Mouse (Mus musculus): ENCODE measurements around the gene Mmp14.
A peak's percentile ranks its signal among the peaks of the same experiment; 100 is the strongest.

Mmp14 gene

DNA sequence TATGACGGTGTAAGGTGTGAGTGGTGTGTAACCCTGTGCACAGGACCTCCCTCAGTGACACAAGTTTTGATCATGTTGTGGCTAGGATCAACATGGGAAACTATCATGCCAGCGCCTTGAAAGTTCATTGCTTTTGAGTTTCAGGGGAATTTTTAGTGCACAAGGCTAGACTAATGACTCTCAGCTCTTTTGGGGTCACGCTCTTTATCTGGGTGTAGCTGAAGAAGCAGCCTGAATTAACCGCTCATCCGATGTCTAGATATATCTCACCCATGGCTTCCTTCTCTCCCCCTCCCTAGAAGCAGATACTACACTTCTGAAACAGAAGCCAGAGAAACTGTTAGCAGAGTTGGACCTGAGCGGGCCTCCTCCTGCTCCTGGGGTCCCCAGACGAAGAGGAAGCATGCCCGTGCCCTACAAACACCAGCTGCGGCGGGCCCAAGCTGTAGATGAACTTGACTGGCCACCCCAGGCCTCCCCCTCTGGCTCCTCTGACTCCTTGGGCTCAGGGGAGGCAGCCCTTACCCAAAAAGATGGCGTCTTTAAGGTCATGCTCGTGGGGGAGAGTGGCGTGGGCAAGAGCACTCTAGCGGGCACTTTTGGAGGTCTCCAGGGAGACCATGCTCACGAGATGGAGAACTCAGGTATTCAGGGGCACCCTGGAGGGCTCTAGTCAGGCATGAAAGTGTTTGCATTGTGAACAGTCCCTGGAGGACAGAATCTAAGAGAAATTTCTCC lies 45.9 kb downstream of the Mmp14 start:
- DNase-seq, result no peak

DNA sequence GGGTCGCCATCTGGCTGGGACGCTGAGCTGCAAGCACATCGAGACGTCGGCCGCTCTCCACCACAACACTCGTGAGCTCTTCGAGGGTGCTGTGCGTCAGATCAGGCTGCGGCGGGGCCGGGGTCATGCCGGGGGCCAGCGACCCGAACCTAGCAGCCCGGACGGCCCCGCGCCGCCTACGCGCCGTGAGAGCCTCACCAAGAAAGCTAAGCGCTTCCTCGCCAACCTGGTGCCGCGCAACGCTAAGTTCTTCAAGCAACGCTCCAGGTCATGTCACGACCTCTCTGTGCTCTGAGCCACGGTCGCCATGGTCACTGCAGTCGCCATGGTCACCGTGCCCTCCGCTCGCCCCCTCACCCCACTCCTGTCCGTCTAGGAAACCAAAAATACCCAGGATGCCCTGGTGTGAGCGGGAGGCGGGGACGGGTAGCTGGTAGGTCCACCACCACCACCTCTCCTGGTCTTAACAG lies 48.1 kb downstream of the Mmp14 start:
- peak; percentile 30 to 55 for DNase-seq

DNA sequence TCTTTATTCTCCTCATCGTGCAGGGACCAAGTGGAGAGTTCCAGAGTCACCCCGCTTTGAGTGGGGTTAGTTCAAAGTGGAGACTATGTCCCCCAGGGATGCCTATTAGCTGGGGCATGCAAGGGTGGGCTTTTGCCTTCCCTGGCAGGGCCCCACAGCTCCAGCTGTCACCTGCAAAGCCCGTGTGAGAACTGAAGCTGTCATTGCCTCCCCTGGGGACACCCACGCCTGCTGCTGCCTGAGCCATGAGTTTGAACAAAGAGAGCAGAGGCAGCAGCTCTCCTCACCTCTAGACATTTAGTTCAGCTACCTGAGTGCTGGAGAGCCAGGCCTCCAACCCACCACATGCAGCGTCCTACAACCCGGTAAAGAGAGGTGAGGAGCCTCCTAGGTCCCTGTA lies 49.3 kb downstream of the Mmp14 start:
- DNase-seq, result no peak

DNA sequence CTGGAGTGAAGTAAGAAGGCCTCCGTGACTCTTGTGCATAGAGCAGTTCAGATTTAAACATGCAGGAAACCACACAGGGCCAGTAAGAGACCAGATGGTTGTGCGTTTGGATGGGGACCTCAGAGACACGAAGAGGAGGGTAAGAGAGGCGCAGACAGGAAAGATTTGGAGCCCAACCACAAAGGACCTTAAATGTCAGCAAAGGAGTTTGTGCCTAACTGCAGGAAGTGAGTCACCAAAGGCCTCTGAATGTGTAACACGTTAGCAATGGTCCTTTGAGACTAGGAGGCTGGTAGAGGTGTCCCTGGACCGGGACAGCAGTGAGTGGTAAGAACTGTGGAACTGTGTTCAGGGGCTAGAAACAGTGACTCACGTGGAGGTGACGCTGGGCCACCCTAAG lies 50.0 kb downstream of the Mmp14 start:
- DNase-seq, result no peak

DNA sequence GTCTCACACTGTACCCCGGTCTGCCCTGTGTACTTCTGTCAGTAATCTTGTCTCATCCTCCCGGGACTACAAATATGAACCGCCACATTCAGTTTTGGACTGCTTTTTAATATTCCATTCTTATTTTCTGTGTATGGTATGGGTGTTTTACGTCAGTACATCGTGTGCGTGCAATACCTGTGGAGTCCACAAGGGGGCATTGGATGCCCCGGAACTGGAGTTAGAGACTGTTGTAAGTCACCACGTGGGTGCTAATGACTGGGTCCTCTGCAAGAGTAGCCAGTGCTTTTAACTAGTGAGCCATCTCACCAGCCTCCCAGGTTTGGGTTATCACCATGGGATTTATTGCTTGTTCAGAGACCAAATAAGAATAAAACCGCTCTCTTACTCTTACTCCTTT lies 51.1 kb downstream of the Mmp14 start:
- DNase-seq, result peak in 1 of 2 experiments; percentile 67

- DNase-seq, result no peak
Measured at GRCm38 (mm10) chr14:54485899-54486298, 54.5 kb downstream of the Mmp14 start.

GRCm38 (mm10) chr14:54487732-54488131 lies 56.3 kb downstream of the Mmp14 start:
- no peak for DNase-seq

DNA sequence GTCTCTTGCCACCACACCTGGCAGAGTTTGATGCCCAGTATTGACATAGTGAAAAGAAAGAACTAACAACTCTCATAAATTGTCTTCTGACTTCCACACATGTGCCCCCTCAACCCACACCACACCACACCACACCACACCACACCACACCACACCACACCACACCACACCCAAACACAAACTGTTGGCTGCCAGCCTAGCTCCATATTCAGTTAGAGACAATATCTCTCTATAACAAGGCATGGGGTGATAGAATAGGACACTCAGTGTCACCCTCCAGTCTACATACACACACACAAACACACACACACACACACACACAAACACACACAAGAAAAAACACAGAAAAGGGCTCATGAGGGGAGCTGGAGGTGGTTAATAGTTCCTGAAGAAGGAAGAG lies 56.9 kb downstream of the Mmp14 start:
- no peak for DNase-seq

DNA sequence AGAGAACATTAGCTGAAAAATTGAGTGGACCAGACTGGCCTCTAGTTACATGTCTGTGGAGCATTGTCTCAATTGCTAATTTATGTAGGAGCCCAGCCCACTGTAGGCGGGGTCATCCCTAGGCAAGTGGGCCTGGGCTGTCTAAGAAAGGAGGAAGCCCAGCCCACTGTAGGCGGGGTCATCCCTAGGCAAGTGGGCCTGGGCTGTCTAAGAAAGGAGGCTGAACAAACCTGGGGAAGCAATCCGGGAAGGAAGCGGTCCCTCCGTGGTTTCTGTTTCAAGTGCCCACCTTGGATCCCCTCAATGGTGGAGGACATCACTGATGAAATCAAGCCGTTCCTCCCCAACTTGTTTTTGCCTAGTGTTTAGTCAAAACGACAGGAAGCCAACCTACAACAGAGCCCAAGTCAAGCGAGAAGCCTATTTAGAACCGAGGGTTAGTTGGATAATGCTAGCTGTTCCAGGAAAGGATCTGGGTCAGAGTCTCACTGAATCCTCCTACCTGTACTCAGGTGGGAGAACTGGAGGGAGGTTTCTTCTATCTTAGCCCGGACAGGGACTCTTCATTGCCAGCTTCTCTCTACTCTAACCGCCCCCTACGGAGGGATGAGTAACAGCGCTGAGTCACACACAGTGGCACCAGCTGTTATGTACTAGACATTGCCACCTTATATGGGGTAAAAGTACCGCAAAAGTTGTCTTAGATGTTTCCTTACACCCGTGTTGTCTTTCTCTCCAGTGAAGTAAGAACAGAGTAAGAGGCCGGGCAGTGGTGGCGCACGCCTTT lies 61.1 kb downstream of the Mmp14 start:
- no peak for DNase-seq

DNA sequence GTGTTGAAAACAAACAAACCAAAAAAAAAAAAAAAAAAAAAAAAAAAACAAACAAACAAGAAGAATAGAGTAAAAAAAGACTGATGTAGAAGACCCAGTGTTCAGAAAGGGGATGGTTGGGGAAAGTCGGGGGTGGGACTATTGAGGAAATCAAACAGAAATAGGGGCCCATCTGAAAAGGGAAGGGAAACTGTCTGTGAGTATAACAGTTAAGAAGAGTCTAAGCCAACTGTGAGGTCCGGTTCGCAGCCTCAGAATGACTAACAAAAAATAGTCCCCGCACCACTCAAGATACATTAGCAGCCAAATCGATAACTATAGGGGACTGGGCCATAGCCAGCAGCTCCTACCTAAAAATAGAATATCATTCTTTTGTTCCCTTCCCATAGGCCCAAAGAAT lies 61.8 kb downstream of the Mmp14 start:
- DNase-seq, result no peak

DNA sequence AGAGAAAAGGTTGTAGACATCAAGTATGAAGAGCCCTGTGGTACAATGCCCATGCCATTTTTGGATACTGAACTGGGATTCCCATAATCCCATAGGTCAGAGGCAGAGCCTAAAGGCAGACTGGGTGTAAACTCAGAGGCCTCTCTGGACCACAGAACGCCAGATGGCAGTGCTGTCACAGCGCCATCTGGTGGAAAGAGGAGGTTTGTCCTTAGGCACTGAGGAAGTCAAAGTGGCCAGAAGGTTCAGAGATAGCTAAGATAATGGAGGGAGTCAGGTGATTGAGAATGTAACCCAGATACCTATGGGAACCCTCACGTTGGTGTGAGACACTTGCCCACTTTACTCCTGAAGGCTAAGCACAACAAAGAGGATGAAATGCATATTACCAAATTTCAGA lies 62.8 kb downstream of the Mmp14 start:
- peak; percentile 51 to 73 for DNase-seq

All from spleen, adult 18-20 months (tissue).